Mouse (Mus musculus) hindlimb bud, embryonic 11.5 days (tissue): ENCODE measurements around the gene Efna5.

Experiments
- DNase-seq: peaks from one replicate; pipeline ENCODE4 v3.0.0-alpha.2; 2012; ENCODE audit warnings: low read depth, low spot score; ENCODE audit errors: extremely low spot score

Efna5 gene

GRCm38 (mm10) chr17:62881176-62881790 lies at the start of gene Efna5:
TSS of gene Efna5 (minus strand) at chr17:62881317.
- no peak for DNase-seq

GRCm38 (mm10) chr17:62915304-62915703 lies 34.2 kb upstream of the Efna5 start:
- no peak for DNase-seq

- DNase-seq: no peak
Measured at GRCm38 (mm10) chr17:62905692-62906445, 24.8 kb upstream of the Efna5 start.

GRCm38 (mm10) chr17:62899066-62899465 lies 17.9 kb upstream of the Efna5 start:
- DNase-seq: no peak

- no peak for DNase-seq
Measured at GRCm38 (mm10) chr17:62889991-62890390, 8.9 kb upstream of the Efna5 start.

- peak; percentile 73 for DNase-seq
Measured at GRCm38 (mm10) chr17:62884129-62884506, 3.0 kb upstream of the Efna5 start.

- DNase-seq: no peak
Measured at GRCm38 (mm10) chr17:62883476-62884128, 2.5 kb upstream of the Efna5 start.

- peak; percentile 82 for DNase-seq
Measured at GRCm38 (mm10) chr17:62882726-62883475, 1.8 kb upstream of the Efna5 start.

GRCm38 (mm10) chr17:62881791-62882725 lies 941 bp upstream of the Efna5 start:
- DNase-seq: no peak

- DNase-seq: no peak
Measured at GRCm38 (mm10) chr17:62880311-62881175, 574 bp downstream of the Efna5 start.

GRCm38 (mm10) chr17:62879526-62880310 lies 1.4 kb downstream of the Efna5 start:
- DNase-seq: no peak

GRCm38 (mm10) chr17:62875727-62876126 lies 5.4 kb downstream of the Efna5 start:
- DNase-seq: no peak

GRCm38 (mm10) chr17:62871928-62872327 lies 9.2 kb downstream of the Efna5 start:
- no peak for DNase-seq

GRCm38 (mm10) chr17:62871191-62871590 lies 9.9 kb downstream of the Efna5 start:
- no peak for DNase-seq

- no peak for DNase-seq
Measured at GRCm38 (mm10) chr17:62870446-62870845, 10.7 kb downstream of the Efna5 start.

- DNase-seq: no peak
Measured at GRCm38 (mm10) chr17:62864966-62865365, 16.2 kb downstream of the Efna5 start.

GRCm38 (mm10) chr17:62863004-62863403 lies 18.1 kb downstream of the Efna5 start:
- no peak for DNase-seq

GRCm38 (mm10) chr17:62862298-62862999 lies 18.7 kb downstream of the Efna5 start:
- no peak for DNase-seq
